Mouse (Mus musculus) cerebellum, postnatal 25 days (tissue): ENCODE data around the gene Zswim7.
A peak's percentile ranks its signal among the peaks of the same experiment; 100 is the strongest.
"Not testable (repeated sequence)": the region's sequence is repeated elsewhere in the genome, so short reads cannot be mapped to it uniquely, and the experiment has no call there.

ENCODE experiments used
- DNase-seq, 2 experiments: peaks; one replicate each; pipeline ENCODE4 v3.0.0; 2021; ENCODE audit warnings: mixed read lengths in 2 of 2

The Zswim7 gene

GRCm38 (mm10) chr11:62280675-62281600 is at the start of gene Zswim7, which contains the start of gene Ttc19:
Gene Zswim7, minus strand, starts transcription at chr11:62281375.
Gene Ttc19, plus strand, starts transcription at chr11:62281473.
- DNase-seq, result peak; percentile 96 to 98

DNA sequence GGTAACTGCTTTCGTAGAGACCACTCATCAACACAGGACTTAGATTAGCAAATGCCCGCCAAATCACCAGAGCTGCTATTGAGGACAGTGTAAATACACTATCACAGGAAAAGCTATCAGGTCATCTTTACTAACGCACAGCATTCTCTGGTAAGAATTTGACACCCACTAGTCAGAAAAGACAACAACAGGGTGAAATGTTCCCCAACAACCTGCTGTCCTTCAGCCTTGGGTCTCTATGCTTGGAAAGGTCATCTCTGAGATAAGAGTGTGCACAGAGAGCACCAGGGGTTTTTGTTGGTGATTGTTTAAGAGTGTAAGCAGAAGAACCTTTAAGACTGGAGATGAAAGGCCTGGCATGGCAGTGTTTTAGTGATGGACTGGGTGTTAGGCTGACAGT is 42.5 kb upstream of the Zswim7 start:
- DNase-seq, result no peak

DNA sequence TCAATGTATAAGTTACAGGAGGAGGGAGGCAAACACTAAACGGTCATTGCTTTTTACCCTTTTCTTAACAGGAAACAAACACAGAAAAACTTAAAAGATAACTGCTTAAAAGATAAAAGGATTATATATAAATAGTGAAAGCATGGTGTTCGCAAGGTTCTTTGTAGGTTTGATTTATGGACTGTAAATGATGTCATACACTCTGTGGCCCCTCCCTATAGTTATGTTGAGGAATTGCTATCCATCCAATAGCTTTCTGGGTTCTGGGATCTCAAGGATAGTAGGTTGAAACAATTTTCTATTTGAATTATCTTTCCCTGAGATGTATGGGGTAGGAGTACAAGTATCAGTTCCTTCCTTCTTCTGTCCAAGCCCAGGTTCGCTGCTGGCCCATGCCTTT is 38.9 kb upstream of the Zswim7 start:
- no peak for DNase-seq

GRCm38 (mm10) chr11:62317746-62318145 is 36.6 kb upstream of the Zswim7 start:
- peak; percentile 41 to 56 for DNase-seq

- DNase-seq, result no peak
Measured at GRCm38 (mm10) chr11:62314984-62315383, 33.8 kb upstream of the Zswim7 start.

DNA sequence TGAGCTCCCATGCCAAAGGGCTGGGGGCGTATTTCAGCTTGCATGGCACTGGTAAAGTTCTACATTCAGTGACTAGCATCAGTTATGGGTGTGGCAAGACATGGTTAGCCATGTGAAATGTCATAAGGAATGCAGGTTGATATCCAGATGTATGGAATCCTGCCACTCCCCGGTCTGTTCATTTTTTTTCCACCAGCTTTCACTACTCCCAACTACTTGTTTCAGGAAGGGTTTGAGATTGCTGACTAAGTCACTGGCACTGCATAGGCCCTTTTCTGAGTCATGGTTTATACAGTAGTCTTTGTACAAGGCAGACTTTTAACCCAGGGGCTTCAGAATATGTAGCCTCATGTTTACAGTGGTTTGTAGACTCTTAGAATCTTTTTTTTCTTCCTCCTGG is 28.1 kb upstream of the Zswim7 start:
- DNase-seq, result no peak

DNA sequence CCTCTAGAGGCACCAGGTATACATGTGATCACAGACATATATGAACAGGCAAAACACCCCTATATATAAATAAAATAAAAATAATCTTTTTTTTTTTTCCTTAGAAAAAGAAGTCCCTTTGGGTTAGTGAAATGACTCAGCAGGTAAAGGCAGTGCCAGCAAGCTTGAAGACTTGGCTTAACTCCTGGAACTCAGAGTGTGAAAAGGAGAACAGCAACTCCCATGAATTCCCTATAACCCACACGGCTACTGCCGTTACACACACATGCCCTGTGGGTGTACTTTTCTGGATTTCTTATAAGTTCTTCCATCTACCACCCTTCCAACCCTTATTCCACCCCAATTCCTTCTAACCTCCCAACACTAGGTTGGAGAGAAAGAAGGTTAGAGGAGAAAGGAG is 24.7 kb upstream of the Zswim7 start:
- no peak for DNase-seq

DNA sequence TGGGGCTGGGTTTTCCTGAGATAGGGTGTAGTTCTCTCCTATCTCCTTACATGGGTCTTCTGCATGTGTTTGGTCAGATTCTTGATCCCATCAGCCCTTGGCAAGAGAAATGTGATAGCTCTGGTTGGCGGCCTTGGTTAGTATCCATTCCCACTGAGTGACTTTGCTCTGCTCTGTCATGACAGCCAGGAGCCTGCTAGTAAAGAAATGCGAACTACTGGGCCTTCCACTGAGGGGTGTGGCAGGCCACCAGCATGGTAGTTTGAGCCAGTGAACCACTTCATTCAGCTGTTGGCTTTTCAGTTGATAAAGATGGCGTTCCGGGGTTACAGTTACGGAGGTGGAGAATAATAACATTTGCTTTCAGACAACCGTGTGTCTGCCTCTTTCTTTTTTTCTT is 17.7 kb upstream of the Zswim7 start:
- DNase-seq, result no peak

DNA sequence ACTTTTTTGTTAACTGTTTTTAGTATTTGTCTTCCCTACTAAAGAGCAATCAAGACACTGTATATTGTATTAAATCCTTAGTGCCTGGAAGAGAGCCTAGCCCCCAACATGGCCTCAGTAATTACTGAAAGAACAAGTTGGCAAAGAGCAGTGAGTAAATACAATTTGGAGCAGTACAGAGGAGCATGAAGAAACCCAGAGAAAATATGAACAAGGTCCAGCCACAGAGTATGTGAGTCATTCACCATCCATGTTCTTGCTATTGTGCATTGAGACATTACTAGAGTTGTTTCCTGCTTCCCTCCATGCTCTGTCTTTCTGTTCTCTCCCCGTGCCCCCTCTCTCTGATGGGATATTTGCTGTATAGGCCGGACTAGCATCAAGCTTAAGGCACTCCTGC is 12.9 kb upstream of the Zswim7 start:
- no peak for DNase-seq

- DNase-seq, result no peak
Measured at GRCm38 (mm10) chr11:62287700-62288099, 6.5 kb upstream of the Zswim7 start.

DNA sequence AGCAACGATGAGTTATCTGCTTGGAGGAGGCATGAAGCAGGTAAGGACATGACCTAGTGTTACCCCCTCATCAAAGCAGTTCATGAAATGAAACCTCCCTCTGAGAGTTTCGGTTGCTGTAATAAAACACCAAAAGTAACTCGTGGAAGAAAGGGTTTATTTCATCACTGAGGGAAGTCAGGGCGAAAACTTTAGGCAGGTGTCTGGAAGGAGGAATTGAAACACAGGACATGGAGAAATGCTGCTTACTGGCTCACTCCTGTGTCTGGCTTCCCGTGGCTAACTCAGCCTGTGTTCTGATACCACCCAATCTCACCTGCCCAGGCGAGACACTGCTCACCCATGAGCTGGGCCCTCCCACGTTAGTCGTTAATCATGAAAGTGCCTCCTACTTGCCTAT is 3.8 kb upstream of the Zswim7 start:
- no peak for DNase-seq

DNA sequence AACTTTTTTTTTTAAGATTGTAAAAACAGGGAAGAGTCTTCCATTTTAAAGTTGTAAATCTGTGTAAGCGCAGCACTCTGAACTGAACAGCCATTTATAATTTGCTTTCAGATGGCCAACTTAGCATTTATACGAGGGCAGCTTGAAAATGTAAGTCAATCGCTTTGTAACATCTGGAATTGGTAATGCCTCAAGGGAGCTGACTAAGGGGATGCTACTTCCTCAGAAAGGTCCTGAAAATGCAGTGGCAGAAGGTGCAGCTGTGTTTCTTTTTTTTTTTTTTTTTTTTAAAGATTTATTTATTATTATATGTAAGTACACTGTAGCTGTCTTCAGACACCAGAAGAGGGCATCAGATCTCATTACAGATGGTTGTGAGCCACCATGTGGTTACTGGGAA is 2.8 kb upstream of the Zswim7 start:
- not testable (repeated sequence) for DNase-seq

DNA sequence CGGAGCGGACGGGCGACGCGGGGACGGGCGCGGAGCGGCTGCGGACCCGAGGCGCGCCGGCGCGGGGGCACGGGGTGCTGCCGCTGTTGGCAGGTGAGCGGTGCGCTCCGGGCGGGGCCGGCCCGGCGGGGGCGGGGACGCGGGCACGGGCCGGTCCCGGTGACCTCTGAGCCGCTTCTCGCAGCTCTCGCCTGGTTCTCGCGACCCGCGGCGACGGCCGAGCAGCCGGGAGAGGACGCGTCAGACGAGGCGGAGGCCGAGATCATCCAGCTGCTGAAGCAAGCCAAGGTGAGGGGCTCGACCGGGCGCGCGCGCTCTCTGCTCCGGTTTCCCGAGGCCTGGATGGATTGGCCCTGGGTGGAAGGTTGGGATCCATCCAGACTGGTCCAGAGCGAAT is 424 bp upstream of the Zswim7 start:
- DNase-seq, result no peak

DNA sequence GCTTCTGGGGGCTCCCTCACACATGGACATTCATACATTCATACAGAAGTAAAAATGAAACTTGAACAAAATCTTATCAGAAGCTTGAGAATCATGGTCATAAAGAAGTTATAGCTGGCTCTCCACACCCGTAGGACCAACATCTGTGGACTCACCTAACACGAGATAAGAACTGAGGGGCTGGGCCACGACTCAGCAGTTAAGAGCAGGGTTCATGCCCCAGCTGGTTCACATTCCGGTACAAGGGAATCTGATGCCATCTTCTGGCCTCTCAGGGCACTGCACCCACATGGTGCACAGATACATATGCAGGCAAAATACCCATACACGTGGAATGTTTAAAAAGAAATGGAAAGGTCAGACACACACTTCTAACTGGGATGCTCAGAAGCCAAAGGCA is 3.1 kb downstream of the Zswim7 start:
- DNase-seq, result peak; percentile 33 to 59

- no peak for DNase-seq
Measured at GRCm38 (mm10) chr11:62277086-62277485, 4.1 kb downstream of the Zswim7 start.

GRCm38 (mm10) chr11:62270851-62271250 is 10.3 kb downstream of the Zswim7 start:
- no peak for DNase-seq

DNA sequence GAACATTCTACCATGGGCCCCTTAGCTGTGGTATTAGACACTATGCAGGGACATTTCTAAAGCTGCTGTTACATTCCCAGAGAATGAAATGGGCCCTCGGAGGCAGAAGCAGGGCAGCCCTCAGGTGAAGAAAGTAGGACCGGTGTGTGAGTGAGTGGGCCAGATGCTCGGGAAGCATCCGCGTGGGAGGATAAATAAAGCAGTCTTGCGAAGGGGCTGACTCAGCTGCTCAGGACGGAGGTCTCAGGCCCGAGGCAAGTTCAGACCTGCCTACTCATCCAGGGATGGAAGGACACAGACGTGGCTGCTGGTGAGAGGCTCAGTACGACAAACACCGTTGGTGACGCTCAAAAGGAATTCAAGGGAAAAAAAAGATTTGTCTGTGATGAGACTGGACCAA is 12.1 kb downstream of the Zswim7 start:
- DNase-seq, result no peak

GRCm38 (mm10) chr11:62268381-62268780 is 12.8 kb downstream of the Zswim7 start:
- no peak for DNase-seq

DNA sequence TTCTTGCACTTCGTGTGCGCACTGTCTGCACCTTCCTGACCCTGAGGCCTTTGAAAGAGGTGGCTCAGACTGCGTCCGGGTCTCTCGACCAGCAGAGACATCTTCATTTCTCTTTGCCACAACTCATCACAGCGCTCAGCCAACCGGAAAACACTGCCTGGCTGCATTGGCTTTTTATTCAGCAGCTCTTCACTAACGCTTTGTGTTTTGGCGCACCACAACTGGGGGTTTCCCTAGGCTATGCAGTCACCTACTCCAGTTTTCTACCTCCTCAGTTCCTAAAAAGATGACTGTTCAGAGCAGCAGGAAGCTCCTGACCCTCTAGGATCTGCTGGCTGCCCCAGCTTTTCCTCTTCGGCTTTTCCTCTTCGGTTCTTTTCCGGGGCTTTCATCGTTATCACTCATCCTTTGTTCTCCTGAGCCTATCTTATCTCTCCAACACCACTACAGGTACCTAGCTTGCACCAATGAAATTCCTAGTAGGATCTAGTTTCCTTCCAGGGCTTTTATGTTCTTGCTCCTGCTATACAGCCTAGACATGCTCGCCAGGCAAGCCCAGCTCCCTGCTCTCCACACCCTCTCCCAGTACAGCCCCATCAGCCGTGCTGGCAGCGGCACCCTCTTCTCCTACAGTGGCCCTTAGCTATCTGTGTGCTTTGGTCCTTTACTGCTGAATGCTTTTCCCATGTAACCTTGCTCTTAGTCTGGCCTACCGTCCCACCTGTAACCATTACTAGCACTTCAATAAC is 14.5 kb downstream of the Zswim7 start:
- no peak for DNase-seq

DNA sequence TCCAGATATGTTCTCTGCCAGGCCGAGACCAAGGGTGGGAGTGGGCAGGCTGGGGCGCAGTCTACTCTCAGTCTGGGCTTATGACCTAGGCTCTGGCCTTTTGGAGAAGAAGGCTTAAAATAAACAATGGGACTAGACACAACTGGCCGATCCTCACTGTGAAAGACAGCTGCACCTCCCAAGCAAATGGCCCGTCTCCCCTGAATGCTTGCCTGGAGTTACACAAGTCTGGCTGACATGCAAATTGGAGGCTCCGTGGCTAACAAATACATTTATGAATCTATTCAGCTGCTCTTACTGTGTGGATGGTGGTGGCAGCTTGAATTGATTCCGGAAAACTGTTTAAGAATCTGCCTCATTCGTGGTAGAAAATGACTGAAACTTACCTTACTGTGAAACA is 15.5 kb downstream of the Zswim7 start:
- DNase-seq, result no peak

GRCm38 (mm10) chr11:62264018-62264417 is 17.2 kb downstream of the Zswim7 start:
- no peak for DNase-seq

- DNase-seq, result no peak
Measured at GRCm38 (mm10) chr11:62263599-62263998, 17.6 kb downstream of the Zswim7 start.

GRCm38 (mm10) chr11:62259214-62259613 is 22.0 kb downstream of the Zswim7 start:
- no peak for DNase-seq

- DNase-seq, result no peak
Measured at GRCm38 (mm10) chr11:62253380-62253779, 27.8 kb downstream of the Zswim7 start.
